8 mouse cellular contexts compared by ENCODE assay signal in the genomic region with DNA sequence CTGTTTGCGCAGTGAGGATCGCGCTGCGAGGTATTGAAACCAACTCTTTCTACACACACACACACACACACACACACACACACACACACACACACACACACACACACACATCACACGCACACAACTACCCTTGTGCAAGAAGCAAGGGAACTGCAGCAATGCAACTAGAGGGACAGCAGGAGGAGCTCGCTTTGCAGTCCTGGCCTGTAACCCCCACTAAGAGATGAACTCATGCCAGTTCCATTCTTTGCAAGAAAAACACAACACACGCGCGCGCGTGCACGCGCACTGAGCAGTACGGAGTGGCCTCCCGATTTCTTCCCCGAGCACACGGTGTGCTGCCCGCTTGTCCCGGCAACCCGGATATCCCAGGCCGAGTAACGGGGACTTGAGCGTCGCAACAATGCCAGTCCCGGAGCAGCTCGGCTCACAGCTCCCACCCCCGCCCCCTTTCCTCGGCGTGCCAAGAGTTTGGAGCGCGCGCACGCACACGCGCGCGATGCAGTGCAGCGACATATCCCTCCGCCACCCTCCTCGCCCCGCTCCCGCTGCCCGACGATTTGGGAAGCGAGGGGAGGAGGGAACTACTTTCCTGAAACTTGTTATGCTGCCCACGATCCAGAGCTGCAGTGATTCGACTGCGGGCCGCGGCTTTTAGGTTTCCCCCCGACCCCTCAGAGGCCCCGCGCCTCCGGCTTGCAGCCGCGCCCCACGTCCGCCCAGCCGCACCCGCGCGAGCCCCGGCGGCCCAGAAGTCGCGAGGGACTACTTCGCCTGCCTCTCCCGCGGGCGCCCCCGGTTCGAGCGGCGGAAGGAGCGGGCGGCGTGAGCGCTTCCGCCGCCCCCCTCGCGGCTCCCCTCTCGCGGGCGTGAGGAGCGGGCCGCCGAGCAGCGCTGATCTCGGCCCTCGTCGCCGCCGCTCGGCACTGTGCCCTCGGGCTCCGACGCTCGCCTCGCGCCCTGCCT. TPM values are rescaled to one million over a fixed set of nuclear protein-coding genes. Genes with fewer than 3 reads are reported as not detected.
A peak's percentile ranks its signal among the peaks of the same experiment; 100 is the strongest.
DNase-seq lines count a peak whose midpoint lies in the region; ATAC-seq lines count a peak whose summit lies in the region.

No protein-coding gene starts in this region.

- H3K4me1 ChIP-seq in hindbrain, embryonic 14.5 days (replicated peaks; ENCODE audit: control insufficient read depth, insufficient read depth, low read length): peaks cover 22% of the 10 kb centered on the region

- no peaks in the 10 kb centered on the region for H3K9me3 ChIP-seq in hindbrain, embryonic 14.5 days (ENCODE audit: control insufficient read depth, low read length)

- H3K27me3 ChIP-seq in hindbrain, embryonic 14.5 days (ENCODE audit: control insufficient read depth, insufficient read depth, low read length): no peaks in the 10 kb centered on the region

- H3K4me3 ChIP-seq in hindbrain, embryonic 14.5 days (replicated peaks; ENCODE audit: low read length): peak overlapping the region; percentile 72

- under 1% methylated on average over 97 of the region's 101 CpGs for WGBS in hindbrain, embryonic 14.5 days

- peak; percentile 97 for DNase-seq in R1 (ENCODE audit: low read depth, low spot score)
- DNase-seq in cerebellum, postnatal 25 days: peak; percentile 94
- DNase-seq in frontal cortex, postnatal 25 days (ENCODE audit: low spot score in 2 of 2): peak; percentile 80 to 81
- peak; percentile 96 for DNase-seq in hindbrain, embryonic 14.5 days (ENCODE audit: low spot score)
- DNase-seq in layer of hippocampus, postnatal 36 days: peak; percentile 91
- DNase-seq in lung, postnatal 36 days: peak; percentile 90
- DNase-seq in retina, postnatal 1 day: peak; percentile 99
- DNase-seq in urinary bladder, adult 18-20 months (ENCODE audit: low spot score in 2 of 2): peak; percentile 84

- peak; percentile 87 for ATAC-seq in hindbrain, embryonic 14.5 days (ENCODE audit: low FRiP score)

- H3K9ac ChIP-seq in hindbrain, embryonic 14.5 days: peak overlapping the region; percentile 84

- peak overlapping the region; percentile 85 for H3K4me2 ChIP-seq in hindbrain, embryonic 14.5 days (replicated peaks)

- H3K36me3 ChIP-seq in hindbrain, embryonic 14.5 days (replicated peaks; ENCODE audit: control insufficient read depth, insufficient read depth): no peaks in the 10 kb centered on the region

- peak overlapping the region; percentile 97 for H3K27ac ChIP-seq in hindbrain, embryonic 14.5 days

RNA-seq across cellular contexts. Expression of a gene that starts 0.6 kb away (rescaled TPM):
- 22.7 and 23.4 TPM in 2 replicates for polyA plus RNA-seq in hindbrain, embryonic 14.5 days (2014; fragmentation: Nextera tagmentation; extraction: Ambion mirVana)
- total RNA-seq in layer of hippocampus, postnatal 36 days (2021): 100 to 1,000 TPM; 112 to 114 TPM

Comparison
In these comparisons a context has a peak if more than half of its experiments do, and no peak if none do; other contexts are left out.
1. Peak in every context shown above with its lines: DNase-seq, ATAC-seq, H3K4me3 ChIP-seq and H3K27ac ChIP-seq.